Mouse (Mus musculus): Measurements from ENCODE around the gene B230219D22Rik. TPM values are rescaled to one million over a fixed set of nuclear protein-coding genes. Genes with fewer than 3 reads are reported as not detected.

B230219D22Rik gene
- polyA plus RNA-seq, 2 experiments = 60.7 to 75.9 TPM

- no peaks in the 10 kb centered on the region for H3K27me3 ChIP-seq (ENCODE audit: control insufficient read depth, insufficient read depth, low read length)
Observed at GRCm38 (mm10) chr13:55672711-55673110, 20.2 kb upstream of the B230219D22Rik start.

GRCm38 (mm10) chr13:55677364-55677763 lies 15.6 kb upstream of the B230219D22Rik start:
- DNase-seq (ENCODE audit: low spot score) (no peak), ATAC-seq (ENCODE audit: low FRiP score, low read depth) (no peak)
- no peaks in the 10 kb centered on the region for H3K4me1 ChIP-seq (ENCODE audit: control insufficient read depth, insufficient read depth, low read length)
- H3K9ac ChIP-seq (ENCODE audit: low read depth, low read length, severe bottlenecking) = no peak overlapping the region
- no peak overlapping the region for H3K27ac ChIP-seq (replicated peaks; ENCODE audit: low read depth, low read length)
- no peak overlapping the region for H3K4me2 ChIP-seq (replicated peaks; ENCODE audit: low read depth, low read length, severe bottlenecking)
- H3K9me3 ChIP-seq (ENCODE audit: control insufficient read depth, low read length) = no peaks in the 10 kb centered on the region
- WGBS = 68% methylated on average over 8 of the region's 8 CpGs
- peaks cover 80% of the 10 kb centered on the region for H3K36me3 ChIP-seq (ENCODE audit: control insufficient read depth, insufficient read depth, low read length)
- no peak for TF ChIP-seq POLR2A (IDR thresholded peaks at IDR 0.05; ENCODE audit: borderline replicate concordance, extremely low read depth, insufficient read depth, insufficient read length)
- H3K4me3 ChIP-seq (replicated peaks; ENCODE audit: low read length) = no peak overlapping the region
- no peaks in the 10 kb centered on the region for H3K27me3 ChIP-seq (ENCODE audit: control insufficient read depth, insufficient read depth, low read length)

More at GRCm38 (mm10) chr13:55672711-55673110, 20.2 kb upstream of the B230219D22Rik start:
- DNase-seq (ENCODE audit: low spot score) (no peak), ATAC-seq (ENCODE audit: low FRiP score, low read depth) (no peak)
- no peak overlapping the region for H3K4me3 ChIP-seq (replicated peaks; ENCODE audit: low read length)
- H3K36me3 ChIP-seq (ENCODE audit: control insufficient read depth, insufficient read depth, low read length) = peaks cover 90% of the 10 kb centered on the region
- H3K4me1 ChIP-seq (ENCODE audit: control insufficient read depth, insufficient read depth, low read length) = no peaks in the 10 kb centered on the region
- no peak overlapping the region for H3K4me2 ChIP-seq (replicated peaks; ENCODE audit: low read depth, low read length, severe bottlenecking)
- 94% methylated on average over 6 of the region's 6 CpGs for WGBS
- TF ChIP-seq POLR2A (IDR thresholded peaks at IDR 0.05; ENCODE audit: borderline replicate concordance, extremely low read depth, insufficient read depth, insufficient read length) = no peak
- no peaks in the 10 kb centered on the region for H3K9me3 ChIP-seq (ENCODE audit: control insufficient read depth, low read length)
- H3K9ac ChIP-seq (ENCODE audit: low read depth, low read length, severe bottlenecking) = no peak overlapping the region
- no peak overlapping the region for H3K27ac ChIP-seq (replicated peaks; ENCODE audit: low read depth, low read length)

DNA sequence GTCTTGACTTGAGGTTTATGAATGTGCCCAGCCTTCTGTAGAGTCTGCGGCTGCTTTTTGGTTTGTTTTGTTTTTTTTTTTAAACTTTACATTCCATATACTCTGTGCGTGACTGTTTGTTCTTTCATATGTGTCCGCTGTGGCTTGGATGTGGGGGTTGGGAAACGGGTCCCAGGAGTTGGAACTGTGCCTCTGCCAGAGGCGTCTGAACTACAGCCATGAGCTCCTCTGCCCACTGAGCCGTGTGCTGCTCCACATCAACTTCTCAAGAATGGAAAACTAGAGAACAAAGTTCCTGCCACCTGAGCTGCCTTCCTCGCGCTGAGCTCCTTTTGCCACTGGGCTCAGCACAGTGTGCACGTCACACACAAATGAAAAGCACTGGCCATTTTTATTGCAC lies 10.7 kb upstream of the B230219D22Rik start:
- Histone ChIP-seq H3K4me3 (replicated peaks; ENCODE audit: low read length) (no peak overlapping the region), H3K9me3 (ENCODE audit: control insufficient read depth, low read length) (no peaks in the 10 kb centered on the region), H3K27ac (replicated peaks; ENCODE audit: low read depth, low read length) (no peak overlapping the region), H3K27me3 (ENCODE audit: control insufficient read depth, insufficient read depth, low read length) (no peaks in the 10 kb centered on the region), H3K9ac (ENCODE audit: low read depth, low read length, severe bottlenecking) (no peak overlapping the region), H3K36me3 (ENCODE audit: control insufficient read depth, insufficient read depth, low read length) (peaks cover 39% of the 10 kb centered on the region), H3K4me1 (ENCODE audit: control insufficient read depth, insufficient read depth, low read length) (no peaks in the 10 kb centered on the region), H3K4me2 (replicated peaks; ENCODE audit: low read depth, low read length, severe bottlenecking) (no peak overlapping the region)
- ATAC-seq (ENCODE audit: low FRiP score, low read depth) (no peak), DNase-seq (ENCODE audit: low spot score) (no peak)
- TF ChIP-seq POLR2A (IDR thresholded peaks at IDR 0.05; ENCODE audit: borderline replicate concordance, extremely low read depth, insufficient read depth, insufficient read length) = no peak
- WGBS = 81% methylated on average over 9 of the region's 9 CpGs

GRCm38 (mm10) chr13:55683581-55683980 lies 9.3 kb upstream of the B230219D22Rik start:
- no peaks in the 10 kb centered on the region for H3K9me3 ChIP-seq (ENCODE audit: control insufficient read depth, low read length)
- no peaks in the 10 kb centered on the region for H3K4me1 ChIP-seq (ENCODE audit: control insufficient read depth, insufficient read depth, low read length)
- no peak overlapping the region for H3K27ac ChIP-seq (replicated peaks; ENCODE audit: low read depth, low read length)
- H3K27me3 ChIP-seq (ENCODE audit: control insufficient read depth, insufficient read depth, low read length) = no peaks in the 10 kb centered on the region
- DNase-seq (ENCODE audit: low spot score) (no peak), ATAC-seq (ENCODE audit: low FRiP score, low read depth) (no peak)
- H3K4me2 ChIP-seq (replicated peaks; ENCODE audit: low read depth, low read length, severe bottlenecking) = no peak overlapping the region
- WGBS = 87% methylated on average over 3 of the region's 3 CpGs
- H3K9ac ChIP-seq (ENCODE audit: low read depth, low read length, severe bottlenecking) = no peak overlapping the region
- no peak overlapping the region for H3K4me3 ChIP-seq (replicated peaks; ENCODE audit: low read length)
- peaks cover 27% of the 10 kb centered on the region for H3K36me3 ChIP-seq (ENCODE audit: control insufficient read depth, insufficient read depth, low read length)
- TF ChIP-seq POLR2A (IDR thresholded peaks at IDR 0.05; ENCODE audit: borderline replicate concordance, extremely low read depth, insufficient read depth, insufficient read length) = no peak

- WGBS = 58% methylated on average over 9 of the region's 9 CpGs
- no peak for TF ChIP-seq POLR2A (IDR thresholded peaks at IDR 0.05; ENCODE audit: borderline replicate concordance, extremely low read depth, insufficient read depth, insufficient read length)
- H3K4me2 ChIP-seq (replicated peaks; ENCODE audit: low read depth, low read length, severe bottlenecking) = 0 out of 2 replicates have a peak overlapping the region, but pooled peaks have one; percentile 7
- H3K4me1 ChIP-seq (ENCODE audit: control insufficient read depth, insufficient read depth, low read length) = no peaks in the 10 kb centered on the region
- H3K27ac ChIP-seq (replicated peaks; ENCODE audit: low read depth, low read length) = no peak overlapping the region
- H3K27me3 ChIP-seq (ENCODE audit: control insufficient read depth, insufficient read depth, low read length) = no peaks in the 10 kb centered on the region
- peak; percentile 15 for DNase-seq (ENCODE audit: low spot score)
- peak; percentile 64; the same call in 1 of the 2 replicates for ATAC-seq (ENCODE audit: low FRiP score, low read depth)
- peaks cover 8% of the 10 kb centered on the region; the same call in 1 of the 2 replicates for H3K36me3 ChIP-seq (ENCODE audit: control insufficient read depth, insufficient read depth, low read length)
- H3K4me3 ChIP-seq (replicated peaks; ENCODE audit: low read length) = no peak overlapping the region
- no peaks in the 10 kb centered on the region for H3K9me3 ChIP-seq (ENCODE audit: control insufficient read depth, low read length)
- no peak overlapping the region for H3K9ac ChIP-seq (ENCODE audit: low read depth, low read length, severe bottlenecking)
Observed at GRCm38 (mm10) chr13:55686107-55686633, 6.8 kb upstream of the B230219D22Rik start.

Measured in limb, embryonic 14.5 days (tissue).